Mouse (Mus musculus) intestine, postnatal 0 days (tissue): ENCODE results near the gene Repin1. TPM values are rescaled to one million over a fixed set of nuclear protein-coding genes. Genes with fewer than 3 reads are reported as not detected.
A peak's percentile ranks its signal among the peaks of the same experiment; 100 is the strongest.

Experiments
- ATAC-seq: fragments of 200-750 bp; cut with Nextera tagmentation; 2 replicates; pipeline ENCODE4 v1.8.0; 2017; ENCODE audit warnings: mild to moderate bottlenecking, moderate TSS enrichment, moderate library complexity
- H3K27ac ChIP-seq: fragments of 300-500 bp; sonication (generic); 2 replicates; pipeline ENCODE4 v1.5.1; 2014; ENCODE audit warnings: mild to moderate bottlenecking, low read depth, low read length, moderate library complexity
- H3K27me3 ChIP-seq: fragments of 300-500 bp; sonication (generic); replicated peaks from 2 replicates; pipeline ENCODE4 v1.6.1; 2014; ENCODE audit warnings: low read length, mixed read lengths; ENCODE audit not compliant: control insufficient read depth, insufficient read depth
- H3K36me3 ChIP-seq: fragments of 300-500 bp; sonication (generic); 2 replicates; pipeline ENCODE4 v1.6.1; 2014; ENCODE audit warnings: mild to moderate bottlenecking, moderate library complexity; ENCODE audit not compliant: control insufficient read depth, insufficient read depth
- H3K4me1 ChIP-seq: fragments of 300-500 bp; sonication (generic); replicated peaks from 2 replicates; pipeline ENCODE4 v1.6.1; 2014; ENCODE audit warnings: antibody characterized with exemption, low read length, mixed read lengths; ENCODE audit not compliant: control insufficient read depth, insufficient read depth
- H3K4me2 ChIP-seq: fragments of 300-500 bp; sonication (generic); replicated peaks from 2 replicates; pipeline ENCODE4 v1.6.1; 2014; ENCODE audit warnings: low read depth, mild to moderate bottlenecking, moderate library complexity
- H3K4me3 ChIP-seq: fragments of 300-500 bp; sonication (generic); 2 replicates; pipeline ENCODE4 v1.5.1; 2014; ENCODE audit warnings: low read depth, low read length
- H3K9ac ChIP-seq: fragments of 300-500 bp; sonication (generic); 2 replicates; pipeline ENCODE4 v1.6.1; 2014; ENCODE audit warnings: mild to moderate bottlenecking, low read depth, low read length
- H3K9me3 ChIP-seq: fragments of 300-500 bp; sonication (generic); 2 replicates; pipeline ENCODE4 v1.6.1; 2016; ENCODE audit warnings: mixed run types; ENCODE audit not compliant: control insufficient read depth
- CTCF ChIP-seq: sonication (generic); IDR thresholded peaks from 2 replicates; pipeline ENCODE4 v1.5.1; 2016; ENCODE audit warnings: low read depth, mild to moderate bottlenecking, control low read depth, antibody characterized with exemption, moderate library complexity
- WGBS: fragments of 180-500 bp; shearing (Covaris S2); extraction: QIAGEN DNeasy Blood & Tissue Kit; methylation state at CpG from one replicate; pipeline ENCODE4 v1.1.7; 2014; 5-methylcytosine and 5-hydroxymethylcytosine counted together
- polyA plus RNA-seq: library from polyadenylated mRNA; unstranded; fragments of >200 nt; fragmentation: Nextera tagmentation; extraction: Ambion mirVana; gene quantifications from 2 replicates; pipeline ENCODE4 v1.2.1, GENCODE M21; 2015

Repin1 gene
- polyA plus RNA-seq, 1 experiment from 2014 or later = 11.3 TPM

- no peak for ATAC-seq
- H3K36me3 ChIP-seq = peaks cover 8% of the 10 kb centered on the region; the same call in 1 of the 2 replicates
- no peaks in the 10 kb centered on the region for H3K27me3 ChIP-seq
- H3K4me2 ChIP-seq = no peak overlapping the region
- TF ChIP-seq CTCF = no peak
- 69% methylated on average over 3 of the region's 3 CpGs for WGBS
- no peaks in the 10 kb centered on the region for H3K9me3 ChIP-seq
- no peak overlapping the region for H3K27ac ChIP-seq
- H3K4me1 ChIP-seq = 0 out of 2 replicates have a peak, but pooled peaks cover 3% of the 10 kb centered on the region
- no peak overlapping the region for H3K4me3 ChIP-seq
- no peak overlapping the region for H3K9ac ChIP-seq
These were observed 2.4 kb upstream of the Repin1 start for GRCm38 (mm10) chr6:48591221-48591845.

- H3K4me2 ChIP-seq = no peak overlapping the region
- no peak for ATAC-seq
- no peak for TF ChIP-seq CTCF
- no peak overlapping the region for H3K9ac ChIP-seq
- no peaks in the 10 kb centered on the region for H3K9me3 ChIP-seq
- H3K27me3 ChIP-seq = no peaks in the 10 kb centered on the region
- 0 out of 2 replicates have a peak, but pooled peaks cover 3% of the 10 kb centered on the region for H3K4me1 ChIP-seq
- WGBS = 82% methylated on average over 6 of the region's 6 CpGs
- peaks cover 13% of the 10 kb centered on the region; the same call in 1 of the 2 replicates for H3K36me3 ChIP-seq
- H3K27ac ChIP-seq = no peak overlapping the region
- no peak overlapping the region for H3K4me3 ChIP-seq
These were observed 1.8 kb upstream of the Repin1 start for GRCm38 (mm10) chr6:48591871-48592270.

- H3K4me3 ChIP-seq = peak overlapping the region; percentile 72
- peak overlapping the region; percentile 72 for H3K9ac ChIP-seq
- TF ChIP-seq CTCF = no peak
- H3K4me1 ChIP-seq = 0 out of 2 replicates have a peak, but pooled peaks cover 3% of the 10 kb centered on the region
- peak overlapping the region; percentile 89 for H3K4me2 ChIP-seq
- ATAC-seq = peak; percentile 72
- no peaks in the 10 kb centered on the region for H3K9me3 ChIP-seq
- 2% methylated on average over 34 of the region's 41 CpGs for WGBS
- H3K27ac ChIP-seq = peak overlapping the region; percentile 82
- H3K27me3 ChIP-seq = no peaks in the 10 kb centered on the region
- peaks cover 34% of the 10 kb centered on the region for H3K36me3 ChIP-seq
These were observed 508 bp downstream of the Repin1 start for GRCm38 (mm10) chr6:48594043-48594738.

GRCm38 (mm10) chr6:48595278-48595677 is 1.6 kb downstream of the Repin1 start:
- H3K4me1 ChIP-seq = 0 out of 2 replicates have a peak, but pooled peaks cover 3% of the 10 kb centered on the region
- peak overlapping the region; percentile 72; the same call in 1 of the 2 replicates for H3K9ac ChIP-seq
- peak overlapping the region; percentile 89; the same call in 1 of the 2 replicates for H3K4me2 ChIP-seq
- WGBS = 70% methylated on average over 1 of the region's 1 CpGs
- H3K36me3 ChIP-seq = peaks cover 38% of the 10 kb centered on the region
- H3K4me3 ChIP-seq = no peak overlapping the region
- H3K27ac ChIP-seq = no peak overlapping the region
- ATAC-seq = no peak
- no peak for TF ChIP-seq CTCF
- H3K9me3 ChIP-seq = no peaks in the 10 kb centered on the region
- no peaks in the 10 kb centered on the region for H3K27me3 ChIP-seq

GRCm38 (mm10) chr6:48596545-48597232 is 3.0 kb downstream of the Repin1 start:
- no peaks in the 10 kb centered on the region for H3K27me3 ChIP-seq
- H3K9me3 ChIP-seq = no peaks in the 10 kb centered on the region
- H3K4me1 ChIP-seq = 0 out of 2 replicates have a peak, but pooled peaks cover 3% of the 10 kb centered on the region
- H3K27ac ChIP-seq = peak overlapping the region; percentile 28; the same call in 1 of the 2 replicates
- 96% methylated on average over 45 of the region's 45 CpGs for WGBS
- no peak overlapping the region for H3K9ac ChIP-seq
- ATAC-seq = no peak
- no peak for TF ChIP-seq CTCF
- H3K36me3 ChIP-seq = peaks cover 38% of the 10 kb centered on the region
- no peak overlapping the region for H3K4me3 ChIP-seq
- no peak overlapping the region for H3K4me2 ChIP-seq

GRCm38 (mm10) chr6:48597233-48597625 is 3.5 kb downstream of the Repin1 start:
- Histone ChIP-seq H3K9me3 (no peaks in the 10 kb centered on the region), H3K9ac (no peak overlapping the region), H3K4me1 (0 out of 2 replicates have a peak, but pooled peaks cover 3% of the 10 kb centered on the region), H3K36me3 (peaks cover 38% of the 10 kb centered on the region), H3K4me3 (no peak overlapping the region), H3K27ac (no peak overlapping the region; the same call in 1 of the 2 replicates), H3K4me2 (no peak overlapping the region), H3K27me3 (no peaks in the 10 kb centered on the region)
- no peak for ATAC-seq
- no peak for TF ChIP-seq CTCF
- 96% methylated on average over 27 of the region's 27 CpGs for WGBS
